Mouse (Mus musculus) monocyte, adult 2 months (primary cell): ENCODE measurements around the gene Pdzrn4.
"Not testable (repeated sequence)": the region's sequence is repeated elsewhere in the genome, so short reads cannot be mapped to it uniquely, and the experiment has no call there.

Source experiments
- DNase-seq, 2 experiments: peaks; one replicate each; pipeline ENCODE4 v3.0.0; 2022; ENCODE audit warnings: low spot score in 2 of 2, low read depth in 1 of 2

The Pdzrn4 gene

GRCm38 (mm10) chr15:92396770-92397608 lies at the start of gene Pdzrn4:
Gene Pdzrn4, plus strand, starts transcription at chr15:92396881.
- no peak for DNase-seq

- no peak for DNase-seq
These were observed 49.3 kb upstream of the Pdzrn4 start for GRCm38 (mm10) chr15:92347426-92347825.

DNA sequence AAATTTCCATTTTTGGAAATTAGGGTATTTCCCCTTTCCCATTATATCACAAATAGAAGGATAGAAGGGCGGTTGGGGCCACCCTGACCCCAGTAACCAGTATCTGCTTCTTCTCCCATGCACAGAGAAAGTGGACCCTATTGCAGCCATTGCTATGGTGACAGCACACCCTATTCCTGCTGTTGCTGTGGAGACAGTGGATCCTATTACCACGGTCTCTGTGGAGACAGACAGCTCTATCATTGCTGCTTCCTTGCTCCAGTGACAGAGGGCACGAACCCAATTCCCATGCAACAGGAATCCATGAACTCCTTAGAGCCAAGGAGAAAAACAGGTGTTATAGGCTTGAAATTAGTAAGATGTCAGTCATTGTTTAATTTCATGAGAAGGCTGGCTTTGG lies 48.8 kb upstream of the Pdzrn4 start:
- no peak for DNase-seq

GRCm38 (mm10) chr15:92348453-92348852 lies 48.2 kb upstream of the Pdzrn4 start:
- DNase-seq = not testable (repeated sequence)

DNA sequence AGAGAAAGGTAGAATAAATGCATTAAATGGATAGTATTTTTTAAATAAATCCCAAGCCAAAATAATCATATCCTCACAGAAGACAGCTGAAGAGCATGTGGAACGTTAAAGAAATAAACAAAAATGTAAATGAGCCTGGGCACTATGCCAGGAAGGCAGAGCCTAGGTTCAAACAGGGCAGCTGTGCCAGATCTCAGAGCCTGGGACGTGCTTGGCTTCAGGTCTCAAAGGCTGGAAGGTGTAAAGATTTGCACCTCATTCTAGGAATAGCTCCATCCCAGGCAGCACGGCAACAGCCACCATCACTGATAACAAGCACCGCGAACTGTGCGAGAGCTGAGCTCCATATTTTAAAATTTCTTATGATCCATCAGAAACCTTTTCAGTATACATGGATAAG lies 32.5 kb upstream of the Pdzrn4 start:
- no peak for DNase-seq

DNA sequence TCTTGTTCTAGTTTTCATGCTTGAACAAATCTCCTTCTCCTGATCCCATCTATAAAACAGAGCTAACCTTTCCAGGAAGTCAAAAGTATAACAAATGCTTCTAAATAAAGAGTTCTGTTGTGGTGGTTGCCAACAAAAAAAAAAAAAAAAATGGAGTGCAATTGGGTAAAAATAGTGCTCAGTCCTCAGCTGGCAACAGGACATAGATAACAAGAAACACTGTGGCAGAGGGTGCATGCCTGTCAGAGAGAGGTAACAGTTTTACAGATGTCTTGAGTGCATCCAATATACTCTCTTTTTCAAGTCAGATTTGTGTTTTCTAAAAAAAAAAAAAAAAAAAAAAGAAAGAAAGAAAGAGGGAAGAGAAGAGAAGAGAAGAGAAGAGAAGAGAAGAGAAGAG lies 32.1 kb upstream of the Pdzrn4 start:
- DNase-seq = no peak

GRCm38 (mm10) chr15:92394811-92395210 lies 1.9 kb upstream of the Pdzrn4 start:
- DNase-seq = no peak

DNA sequence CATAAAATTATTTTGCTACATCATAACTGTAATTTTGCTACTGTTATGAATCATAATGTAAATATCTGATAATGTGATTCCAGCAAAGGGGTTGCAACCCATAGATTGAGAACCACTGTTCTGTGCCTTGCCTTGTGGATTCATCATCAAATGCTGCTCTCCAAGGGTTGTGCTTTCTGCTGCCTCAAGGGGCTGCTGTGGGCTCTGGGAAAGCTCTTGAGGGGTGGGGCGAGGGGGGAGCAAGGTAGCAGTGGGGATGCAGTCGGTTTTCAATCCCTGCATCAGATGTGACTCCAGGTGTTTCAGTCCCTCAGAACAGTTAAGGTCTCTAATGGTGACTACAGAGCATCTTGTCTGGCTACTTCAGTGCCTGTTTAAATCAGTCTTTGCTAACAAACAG lies 2.1 kb downstream of the Pdzrn4 start:
- no peak for DNase-seq

DNA sequence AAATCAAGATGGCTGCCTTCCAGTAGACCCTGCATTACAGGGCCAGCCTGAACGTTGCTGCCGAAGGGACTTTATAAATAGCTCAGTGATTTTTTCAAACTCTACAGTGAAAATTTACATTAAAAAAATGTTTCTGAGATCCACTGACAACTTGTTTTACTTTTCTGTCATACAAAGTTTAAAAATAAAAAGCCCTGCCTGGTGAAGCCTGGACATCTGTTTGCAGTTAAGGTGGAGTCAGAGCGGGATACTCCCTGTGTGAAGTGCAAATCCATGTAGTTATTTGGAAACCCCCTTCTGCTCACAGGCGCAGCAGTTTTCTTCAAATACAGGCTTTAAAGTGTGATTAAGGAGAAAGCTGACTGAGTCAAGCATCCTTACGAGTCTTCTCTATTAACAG lies 2.6 kb downstream of the Pdzrn4 start:
- DNase-seq = no peak

GRCm38 (mm10) chr15:92401554-92401953 lies 4.9 kb downstream of the Pdzrn4 start:
- DNase-seq = no peak

DNA sequence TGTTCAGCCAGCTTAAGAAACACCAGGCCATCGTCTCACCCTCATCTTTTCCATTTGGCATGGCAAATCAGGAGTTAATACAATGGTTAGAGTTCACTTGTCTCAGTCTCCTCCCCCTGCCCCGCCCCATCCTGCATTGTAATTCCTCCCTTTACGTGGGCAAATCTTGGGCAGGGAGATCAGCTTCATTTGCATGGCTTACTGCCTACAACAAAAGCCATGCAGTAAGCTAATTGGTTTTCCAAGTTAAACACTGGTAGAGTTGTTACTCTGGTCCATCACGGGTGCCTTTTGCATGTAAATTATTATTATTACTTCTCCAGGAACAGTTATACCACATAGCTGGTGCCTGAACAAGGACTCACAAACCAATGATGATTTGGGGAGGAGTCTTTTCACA lies 18.6 kb downstream of the Pdzrn4 start:
- no peak for DNase-seq

DNA sequence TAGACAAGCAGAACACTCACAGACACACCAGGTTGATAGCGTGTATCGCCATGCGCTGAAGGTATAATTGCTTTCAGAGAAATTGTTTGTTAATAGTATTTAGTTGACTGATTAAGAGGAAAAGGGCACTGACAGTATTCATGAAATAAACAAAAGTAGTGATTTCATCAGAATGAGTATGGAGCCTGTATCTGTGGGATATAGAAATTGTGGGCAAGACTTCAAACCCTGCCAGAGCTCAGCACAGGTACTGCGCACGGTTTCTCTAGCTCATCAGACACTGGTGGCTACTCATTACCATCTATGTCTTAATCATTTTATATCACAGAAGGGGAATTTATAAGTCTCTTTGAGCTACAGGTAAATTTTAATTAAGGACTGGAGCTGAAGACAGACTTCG lies 19.5 kb downstream of the Pdzrn4 start:
- no peak for DNase-seq

- no peak for DNase-seq
These were observed 20.0 kb downstream of the Pdzrn4 start for GRCm38 (mm10) chr15:92416658-92417057.

DNA sequence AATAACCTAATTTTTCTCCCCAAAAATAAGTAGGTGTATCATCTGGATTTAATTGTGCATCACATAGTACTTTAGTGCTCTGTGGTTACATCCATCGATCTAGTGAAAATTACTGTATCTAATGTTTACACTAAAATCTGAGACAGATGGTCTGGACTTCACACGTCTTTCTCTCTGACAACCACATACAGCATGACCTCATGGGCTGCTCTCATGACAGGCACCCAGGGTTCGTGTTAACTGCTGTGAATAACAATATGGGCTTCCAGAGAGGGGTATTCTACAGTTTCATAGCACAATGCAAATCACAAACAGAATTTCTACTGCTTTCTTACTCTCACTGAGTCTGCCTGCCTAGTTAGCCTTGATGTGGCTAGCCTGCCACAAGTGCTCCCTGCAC lies 20.4 kb downstream of the Pdzrn4 start:
- no peak for DNase-seq

DNA sequence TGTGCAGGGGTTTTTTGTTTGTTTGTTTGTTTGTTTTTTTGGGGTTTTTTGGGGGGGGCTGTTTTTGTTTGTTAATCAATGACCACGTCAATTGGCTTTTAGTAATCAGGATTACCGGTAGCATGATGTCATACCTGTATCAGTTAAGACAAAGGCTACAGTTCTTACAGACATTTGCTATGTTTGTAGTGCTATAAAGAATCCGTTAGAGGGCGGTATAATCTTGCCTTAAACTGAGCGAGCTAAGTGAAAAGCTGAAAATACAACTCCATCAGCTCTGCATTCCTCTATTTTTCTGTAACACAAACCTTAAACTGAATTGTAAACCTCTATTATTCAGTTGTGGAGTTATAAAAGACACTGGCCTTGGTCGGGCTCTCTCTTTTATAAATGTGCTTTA lies 37.9 kb downstream of the Pdzrn4 start:
- no peak for DNase-seq

GRCm38 (mm10) chr15:92435306-92435705 lies 38.6 kb downstream of the Pdzrn4 start:
- DNase-seq = no peak

DNA sequence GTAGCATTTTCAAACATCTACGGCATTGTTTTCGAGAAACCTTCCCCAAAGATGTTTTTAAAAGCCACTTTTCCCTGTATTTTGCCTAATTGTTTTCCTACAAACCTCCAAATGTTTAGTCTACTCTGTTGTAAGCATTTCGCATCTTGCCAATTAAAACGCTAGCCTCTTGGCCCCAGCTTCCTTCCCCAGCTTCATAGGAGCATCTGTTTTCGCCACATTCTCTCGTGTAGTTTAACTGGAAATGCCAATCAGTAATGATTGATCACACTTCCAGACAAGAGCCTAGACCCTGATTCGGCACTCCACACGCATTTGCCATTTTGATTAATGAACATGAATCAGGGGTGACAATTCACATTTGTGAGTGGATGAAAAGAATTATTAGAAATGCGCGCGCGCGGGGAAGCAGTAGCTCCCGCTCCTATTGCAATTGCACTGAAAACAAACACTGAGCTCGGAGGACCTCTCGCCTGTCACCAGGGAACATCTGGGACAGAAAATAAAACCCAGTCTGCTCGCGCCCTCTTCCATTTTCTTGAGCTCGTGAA lies 45.0 kb downstream of the Pdzrn4 start:
- DNase-seq = no peak

- DNase-seq = no peak
These were observed 51.0 kb downstream of the Pdzrn4 start for GRCm38 (mm10) chr15:92447708-92448147.

- no peak for DNase-seq
These were observed 52.4 kb downstream of the Pdzrn4 start for GRCm38 (mm10) chr15:92449112-92449511.

- no peak for DNase-seq
These were observed 55.9 kb downstream of the Pdzrn4 start for GRCm38 (mm10) chr15:92452620-92453019.

DNA sequence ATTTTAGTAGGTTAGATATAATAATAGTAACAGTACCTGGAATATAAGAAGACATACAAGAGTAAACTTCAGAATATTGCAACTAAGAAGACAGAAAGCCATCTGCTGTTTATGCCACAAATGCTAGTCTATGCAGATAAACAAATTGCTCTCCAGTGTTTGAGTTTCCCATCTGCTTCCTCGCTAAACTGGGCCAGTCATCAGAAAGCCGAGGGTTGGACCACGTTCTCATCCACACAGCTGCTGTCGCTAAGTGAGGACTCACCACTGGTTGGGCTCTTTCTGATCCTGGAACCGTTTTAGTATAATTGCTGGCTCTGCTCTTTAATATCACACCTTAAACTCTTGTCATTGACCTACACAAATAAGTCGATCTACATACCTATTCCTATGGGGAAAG lies 85.5 kb downstream of the Pdzrn4 start:
- no peak for DNase-seq

DNA sequence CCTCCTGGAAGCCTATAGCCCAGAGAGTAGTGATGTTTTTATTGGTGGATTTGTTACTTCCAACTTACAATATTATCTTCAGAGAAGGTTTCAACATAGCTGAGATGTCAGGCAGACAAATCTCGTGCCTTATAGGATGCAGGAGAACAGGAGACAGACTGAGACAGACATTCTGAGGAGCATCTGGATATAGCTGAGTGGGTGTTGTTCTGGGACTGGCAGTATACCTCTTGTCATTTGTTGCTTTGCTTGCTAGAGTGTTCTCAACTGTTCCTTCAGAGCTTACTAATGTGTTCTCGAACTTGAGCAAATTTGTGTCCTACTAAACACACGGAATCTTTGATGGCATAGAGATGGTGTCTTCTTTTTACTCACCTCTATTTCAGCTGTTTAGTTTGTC lies 94.7 kb downstream of the Pdzrn4 start:
- no peak for DNase-seq
